Mouse (Mus musculus): ENCODE data around the gene Tnni2. TPM values are rescaled to one million over a fixed set of nuclear protein-coding genes. Genes with fewer than 3 reads are reported as not detected.
A peak's percentile ranks its signal among the peaks of the same experiment; 100 is the strongest.

Gene Tnni2
- polyA plus RNA-seq, 1 experiment from 2014 or later, result 0.59 TPM

DNA sequence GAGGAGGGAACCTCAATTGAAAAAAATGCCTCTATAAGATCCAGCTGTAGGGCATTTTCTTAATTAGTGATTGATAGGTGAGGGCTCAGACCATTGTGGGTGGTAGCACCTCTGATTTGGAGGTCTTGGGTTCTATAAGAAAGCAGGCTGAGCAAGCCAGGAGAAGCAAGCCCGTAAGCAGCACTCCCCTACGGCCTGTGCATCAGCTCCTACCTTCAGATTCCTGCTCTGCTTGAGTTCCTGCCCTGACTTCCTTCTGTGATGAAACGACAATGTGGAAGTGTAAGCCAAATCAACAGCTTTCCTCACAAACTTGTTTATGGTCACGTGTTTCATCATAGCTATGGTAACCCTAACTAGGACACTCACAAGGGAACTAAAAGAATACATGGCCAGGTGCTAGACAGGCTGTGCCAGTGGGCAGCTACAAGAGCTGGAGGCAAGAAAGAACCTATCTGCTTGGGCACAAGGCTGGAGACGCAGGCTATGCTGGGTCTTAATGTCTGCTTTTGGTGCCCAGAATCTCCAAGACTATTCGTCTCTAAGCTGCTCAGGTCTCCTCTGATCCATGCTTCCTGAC, 7.5 kb downstream of the Tnni2 start:
- H3K9me3 ChIP-seq, result no peaks in the 10 kb centered on the region
- 85% methylated on average over 6 of the region's 6 CpGs for WGBS
- no peaks in the 10 kb centered on the region for H3K4me1 ChIP-seq (replicated peaks)
- H3K4me2 ChIP-seq (replicated peaks), result no peak overlapping the region
- no peaks in the 10 kb centered on the region for H3K36me3 ChIP-seq
- H3K9ac ChIP-seq (replicated peaks), result no peak overlapping the region
- H3K27ac ChIP-seq, result no peak overlapping the region
- ATAC-seq, result no peak
- no peak overlapping the region for H3K4me3 ChIP-seq (replicated peaks)
- H3K27me3 ChIP-seq, result no peaks in the 10 kb centered on the region

DNA sequence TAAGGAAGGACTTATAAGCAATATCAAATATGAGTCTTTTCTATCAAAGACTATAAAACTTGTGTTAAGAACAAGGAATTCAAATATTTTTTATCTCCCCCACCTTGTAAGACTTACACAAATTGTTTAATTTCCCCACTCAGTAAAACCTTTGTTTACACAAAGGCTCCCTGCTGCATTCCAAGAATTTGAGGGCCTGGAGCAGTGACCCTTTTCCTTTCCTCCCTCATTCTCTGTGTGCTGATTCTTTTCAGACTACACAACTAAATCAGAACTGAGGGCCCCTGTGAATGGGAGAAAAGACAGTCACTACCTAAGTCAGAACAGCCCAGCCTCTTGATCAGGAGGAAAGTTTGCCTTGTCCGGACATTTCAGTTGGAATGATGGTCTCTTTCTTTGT, 13.1 kb downstream of the Tnni2 start:
- no peaks in the 10 kb centered on the region for H3K9me3 ChIP-seq
- WGBS, result 13% methylated on average over 1 of the region's 1 CpGs
- no peak for ATAC-seq
- no peaks in the 10 kb centered on the region for H3K36me3 ChIP-seq
- H3K4me2 ChIP-seq (replicated peaks), result no peak overlapping the region
- no peak overlapping the region for H3K4me3 ChIP-seq (replicated peaks)
- no peak overlapping the region for H3K27ac ChIP-seq
- H3K27me3 ChIP-seq, result no peaks in the 10 kb centered on the region
- peaks cover 20% of the 10 kb centered on the region for H3K4me1 ChIP-seq (replicated peaks)
- no peak overlapping the region for H3K9ac ChIP-seq (replicated peaks)

DNA sequence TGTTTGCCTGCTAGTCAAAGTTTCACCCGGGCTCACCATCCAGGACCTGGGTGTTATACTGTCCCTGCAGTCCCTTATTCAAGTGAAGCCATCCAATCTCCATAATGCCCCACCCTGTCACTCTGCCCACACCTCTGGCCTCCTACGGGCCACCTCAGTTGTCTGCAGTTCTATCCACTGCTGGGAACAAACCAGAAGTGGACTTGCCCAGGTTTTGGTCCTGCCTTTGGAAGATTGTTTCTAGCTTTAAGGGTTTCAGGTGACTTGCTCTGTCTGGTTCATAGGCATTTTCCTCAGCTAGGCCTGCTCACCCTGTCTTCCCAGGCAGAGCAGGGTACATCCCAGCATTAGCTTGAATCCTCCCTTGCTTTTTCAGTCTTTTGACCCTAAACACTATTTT, 13.6 kb downstream of the Tnni2 start:
- Histone ChIP-seq H3K9me3 (no peaks in the 10 kb centered on the region), H3K4me2 (replicated peaks) (no peak overlapping the region), H3K4me3 (replicated peaks) (no peak overlapping the region), H3K36me3 (no peaks in the 10 kb centered on the region), H3K27me3 (no peaks in the 10 kb centered on the region), H3K27ac (no peak overlapping the region), H3K4me1 (replicated peaks) (peaks cover 20% of the 10 kb centered on the region), H3K9ac (replicated peaks) (no peak overlapping the region)
- no peak for ATAC-seq
- WGBS, result 55% methylated on average over 2 of the region's 2 CpGs

DNA sequence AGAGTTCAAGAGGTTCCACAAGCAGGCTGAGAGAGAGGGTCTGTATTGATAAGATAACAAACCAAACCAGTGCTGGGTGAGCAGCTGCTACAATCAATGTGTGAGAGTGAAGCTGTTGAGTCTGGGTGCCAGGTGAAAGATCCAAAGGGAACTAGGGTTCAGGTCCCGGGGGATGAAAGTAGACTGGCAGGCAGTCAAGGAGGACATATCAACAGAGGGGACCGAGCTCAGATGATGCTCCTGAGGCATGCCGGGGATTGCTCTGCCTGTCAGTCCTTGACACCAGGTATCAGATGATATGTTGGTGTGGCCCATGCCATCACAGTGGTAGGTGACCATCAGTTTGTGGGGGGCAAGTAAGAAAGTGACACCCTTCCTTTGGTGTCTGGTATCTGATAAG, 15.2 kb downstream of the Tnni2 start:
- H3K9ac ChIP-seq (replicated peaks), result no peak overlapping the region
- ATAC-seq, result 0 out of 2 replicates have a peak, but pooled peaks have one; percentile 56
- no peaks in the 10 kb centered on the region for H3K9me3 ChIP-seq
- no peaks in the 10 kb centered on the region for H3K36me3 ChIP-seq
- H3K4me3 ChIP-seq (replicated peaks), result no peak overlapping the region
- peaks cover 20% of the 10 kb centered on the region for H3K4me1 ChIP-seq (replicated peaks)
- H3K27me3 ChIP-seq, result no peaks in the 10 kb centered on the region
- 62% methylated on average over 3 of the region's 3 CpGs for WGBS
- 0 out of 2 replicates have a peak overlapping the region, but pooled peaks have one; percentile 37 for H3K27ac ChIP-seq
- no peak overlapping the region for H3K4me2 ChIP-seq (replicated peaks)

DNA sequence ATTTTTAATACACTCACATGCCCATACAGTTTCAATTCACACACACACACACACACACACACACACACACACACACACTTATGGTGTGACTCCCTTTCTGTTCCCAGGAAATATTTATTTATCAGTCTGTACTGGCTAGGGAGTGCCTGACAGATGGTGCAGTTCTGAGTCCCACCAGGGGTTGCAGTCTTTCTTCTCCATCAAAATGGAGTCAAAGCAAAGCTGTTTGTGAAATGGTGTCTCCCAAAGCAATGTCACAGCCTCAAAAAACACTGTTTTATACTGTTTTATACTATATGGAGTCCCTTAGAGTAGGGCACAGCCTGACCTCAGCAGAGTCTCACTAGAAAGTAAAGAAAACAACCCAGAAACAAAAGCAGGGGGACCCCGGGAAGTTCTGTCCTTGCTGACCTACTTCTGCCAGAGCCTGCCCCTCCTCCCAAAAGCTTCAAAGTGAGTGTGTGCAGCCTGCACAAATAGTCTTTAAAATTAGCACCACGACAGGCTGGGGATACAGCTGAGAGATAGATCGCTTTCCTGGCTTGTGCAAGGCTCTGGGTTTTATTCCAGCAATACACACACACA, 15.7 kb downstream of the Tnni2 start:
- H3K36me3 ChIP-seq, result no peaks in the 10 kb centered on the region
- peak; percentile 75; the same call in 1 of the 2 replicates for ATAC-seq
- no peak overlapping the region for H3K4me3 ChIP-seq (replicated peaks)
- no peaks in the 10 kb centered on the region for H3K27me3 ChIP-seq
- H3K9me3 ChIP-seq, result no peaks in the 10 kb centered on the region
- WGBS, result 32% methylated on average over 3 of the region's 3 CpGs
- no peak overlapping the region for H3K4me2 ChIP-seq (replicated peaks)
- H3K9ac ChIP-seq (replicated peaks), result no peak overlapping the region
- peak overlapping the region; percentile 37 for H3K27ac ChIP-seq
- peaks cover 20% of the 10 kb centered on the region for H3K4me1 ChIP-seq (replicated peaks)

DNA sequence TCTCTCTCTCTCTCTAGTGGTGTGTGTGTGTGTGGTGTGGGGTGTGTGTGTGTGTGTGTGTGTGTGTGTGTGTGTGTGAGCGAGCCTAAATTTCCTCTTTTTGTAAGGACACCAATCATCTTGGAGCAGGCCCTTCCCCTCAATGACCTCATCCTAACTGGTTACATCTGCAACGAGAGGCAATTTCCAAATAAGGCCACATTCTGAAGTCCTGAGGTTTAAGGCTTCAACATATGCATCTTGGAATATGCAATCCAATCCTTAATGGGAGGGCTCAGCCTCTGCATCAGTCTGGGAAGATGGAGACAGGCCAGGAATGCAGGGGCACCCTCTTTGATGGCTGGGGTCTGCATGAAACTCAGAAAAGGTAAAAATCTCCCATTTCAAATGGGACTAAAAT, 16.4 kb downstream of the Tnni2 start:
- Histone ChIP-seq H3K9me3 (no peaks in the 10 kb centered on the region), H3K36me3 (no peaks in the 10 kb centered on the region), H3K4me3 (replicated peaks) (no peak overlapping the region), H3K27ac (peak overlapping the region; percentile 62), H3K4me1 (replicated peaks) (peaks cover 20% of the 10 kb centered on the region), H3K9ac (replicated peaks) (no peak overlapping the region), H3K27me3 (no peaks in the 10 kb centered on the region), H3K4me2 (replicated peaks) (no peak overlapping the region)
- no peak for ATAC-seq
- WGBS, result 43% methylated on average over 2 of the region's 2 CpGs

DNA sequence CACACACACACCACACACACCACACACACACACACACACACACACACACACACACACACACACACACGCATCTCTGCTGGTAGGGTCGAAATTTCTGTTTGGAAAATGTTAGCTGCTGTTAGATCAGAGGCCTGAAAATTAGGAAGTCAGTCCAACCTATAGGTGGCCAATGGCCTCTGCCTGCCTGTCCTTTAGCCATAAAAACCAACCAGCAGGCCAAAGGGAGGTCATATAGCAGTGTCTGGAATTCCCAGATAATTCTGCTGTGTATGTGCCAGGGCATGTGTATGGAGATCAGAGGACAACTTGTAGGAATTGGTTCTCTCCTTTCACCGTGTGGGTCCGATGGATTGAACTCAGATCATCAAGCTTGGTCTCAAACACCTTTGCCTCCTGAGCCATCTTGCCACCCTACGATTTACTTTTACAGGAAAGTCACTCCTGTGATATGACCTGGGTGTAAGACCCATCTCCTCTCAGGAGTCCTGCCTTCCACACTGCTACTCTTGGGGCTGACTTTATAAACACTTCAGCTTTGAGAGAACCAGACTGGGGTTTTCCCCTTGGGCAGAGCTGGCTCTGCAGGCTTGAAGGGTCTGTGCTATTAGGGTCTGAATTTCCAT, 17.2 kb downstream of the Tnni2 start:
- Histone ChIP-seq H3K4me2 (replicated peaks) (no peak overlapping the region), H3K9ac (replicated peaks) (no peak overlapping the region), H3K4me1 (replicated peaks) (peaks cover 20% of the 10 kb centered on the region), H3K4me3 (replicated peaks) (no peak overlapping the region), H3K27me3 (no peaks in the 10 kb centered on the region), H3K36me3 (no peaks in the 10 kb centered on the region), H3K9me3 (no peaks in the 10 kb centered on the region), H3K27ac (no peak overlapping the region)
- 88% methylated on average over 5 of the region's 5 CpGs for WGBS
- no peak for ATAC-seq

DNA sequence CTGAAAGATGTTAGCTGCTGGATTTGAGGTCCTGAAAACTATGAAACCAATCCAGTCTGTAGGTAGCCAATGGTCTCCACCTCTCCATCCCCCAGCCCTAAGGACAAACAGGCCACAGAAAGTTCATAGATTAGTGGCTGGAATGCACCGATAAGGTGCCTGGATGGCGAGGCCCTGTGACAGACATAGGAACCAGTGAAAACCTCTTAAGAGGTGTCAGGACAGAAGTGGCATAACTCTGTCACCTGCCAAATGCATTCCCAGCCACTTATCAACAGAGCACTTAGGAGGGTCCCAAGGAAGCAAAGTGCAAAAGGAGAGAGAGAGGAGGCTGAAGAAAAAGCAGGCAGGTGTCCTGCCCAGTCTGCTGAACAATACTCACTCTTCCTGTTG, 17.7 kb downstream of the Tnni2 start:
- no peak overlapping the region for H3K4me3 ChIP-seq (replicated peaks)
- no peak for ATAC-seq
- no peaks in the 10 kb centered on the region for H3K9me3 ChIP-seq
- no peak overlapping the region for H3K27ac ChIP-seq
- WGBS, result 87% methylated on average over 2 of the region's 2 CpGs
- no peaks in the 10 kb centered on the region for H3K27me3 ChIP-seq
- H3K4me2 ChIP-seq (replicated peaks), result no peak overlapping the region
- H3K9ac ChIP-seq (replicated peaks), result no peak overlapping the region
- no peaks in the 10 kb centered on the region for H3K36me3 ChIP-seq
- H3K4me1 ChIP-seq (replicated peaks), result peaks cover 20% of the 10 kb centered on the region

DNA sequence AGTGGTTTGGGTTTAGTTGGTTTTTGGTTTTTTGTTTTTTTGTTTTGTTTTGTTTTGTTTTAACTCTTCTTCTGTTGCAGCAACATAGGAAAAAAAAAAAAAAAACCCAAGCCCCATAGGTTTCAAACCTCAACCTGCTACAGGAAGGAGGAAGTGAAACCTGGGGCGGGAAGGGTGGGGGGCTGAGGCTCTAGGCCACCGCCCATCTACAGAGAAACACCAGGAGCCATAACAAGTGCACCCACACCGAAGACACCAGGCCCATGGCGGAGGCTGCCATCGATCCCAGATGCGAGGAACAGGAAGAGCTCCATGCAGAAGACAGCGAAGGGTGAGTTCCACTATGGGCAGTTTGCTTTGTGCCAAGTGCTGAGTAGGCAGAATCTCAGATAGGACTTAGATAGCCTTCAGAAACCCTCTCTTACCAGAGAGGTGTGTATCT, 19.0 kb downstream of the Tnni2 start, which contains the start of gene Lsp1:
TSS of gene Lsp1 (plus strand) at position 174 of the 442 bp plus-strand sequence.
- no peaks in the 10 kb centered on the region for H3K9me3 ChIP-seq
- no peak within 1 kb of the TSS for H3K27ac ChIP-seq
- WGBS, result 92% methylated on average over 7 of the region's 7 CpGs
- H3K4me1 ChIP-seq (replicated peaks), result peaks cover 17% of the 10 kb centered on the region
- H3K4me2 ChIP-seq (replicated peaks), result no peak within 1 kb of the TSS
- H3K4me3 ChIP-seq (replicated peaks), result no peak within 1 kb of the TSS
- ATAC-seq, result no peak
- no peak within 1 kb of the TSS for H3K9ac ChIP-seq (replicated peaks)
- no peaks in the 10 kb centered on the region for H3K27me3 ChIP-seq
- no peaks in the 10 kb centered on the region for H3K36me3 ChIP-seq

DNA sequence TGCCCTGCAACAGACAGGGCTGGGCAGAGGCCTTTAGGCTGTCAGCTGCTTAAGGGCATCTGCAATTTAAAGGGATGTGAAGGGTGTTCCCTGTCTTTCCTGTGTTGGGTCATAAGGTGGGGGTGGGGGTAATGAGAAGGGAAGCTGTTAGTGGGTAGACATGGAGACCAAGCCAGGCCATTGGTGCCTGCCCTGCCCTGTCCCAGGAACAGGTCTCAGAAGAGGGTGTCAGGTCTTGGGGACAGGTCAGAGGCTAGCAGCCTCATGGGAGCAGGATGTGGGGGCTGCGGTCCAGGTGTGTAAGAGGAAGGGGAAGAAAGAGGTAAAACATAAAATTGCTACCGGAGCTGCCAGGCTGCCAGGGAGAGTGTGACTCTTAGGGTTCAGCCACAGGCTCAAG, 19.8 kb downstream of the Tnni2 start:
- Histone ChIP-seq H3K27me3 (no peaks in the 10 kb centered on the region), H3K4me2 (replicated peaks) (no peak overlapping the region), H3K9ac (replicated peaks) (no peak overlapping the region), H3K9me3 (no peaks in the 10 kb centered on the region), H3K4me1 (replicated peaks) (peaks cover 16% of the 10 kb centered on the region), H3K27ac (no peak overlapping the region), H3K36me3 (no peaks in the 10 kb centered on the region), H3K4me3 (replicated peaks) (no peak overlapping the region)
- ATAC-seq, result no peak
- 85% methylated on average over 2 of the region's 2 CpGs for WGBS

DNA sequence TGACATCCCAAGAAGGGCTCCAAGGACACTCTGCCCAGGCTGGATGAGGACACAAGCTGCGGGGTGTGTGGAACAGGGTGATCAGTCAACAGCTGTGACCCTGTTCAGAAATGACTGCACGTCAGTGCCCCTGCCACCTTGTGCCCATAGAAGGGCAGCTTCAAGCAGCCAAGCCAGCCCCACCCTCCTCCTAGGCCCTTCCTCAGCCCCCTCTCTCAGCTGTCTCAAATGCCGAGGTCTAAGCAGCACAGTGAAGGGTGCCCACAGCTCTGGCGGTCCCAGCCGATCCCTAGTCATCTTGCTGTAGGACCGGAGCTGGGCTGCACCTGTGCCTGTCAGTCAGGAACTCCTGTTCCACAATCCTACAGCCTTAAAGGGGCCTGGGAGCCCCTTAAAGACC, 20.6 kb downstream of the Tnni2 start:
- peaks cover 9% of the 10 kb centered on the region for H3K4me1 ChIP-seq (replicated peaks)
- no peak overlapping the region for H3K9ac ChIP-seq (replicated peaks)
- ATAC-seq, result no peak
- no peak overlapping the region for H3K27ac ChIP-seq
- no peak overlapping the region for H3K4me2 ChIP-seq (replicated peaks)
- no peaks in the 10 kb centered on the region for H3K36me3 ChIP-seq
- H3K27me3 ChIP-seq, result no peaks in the 10 kb centered on the region
- 83% methylated on average over 6 of the region's 6 CpGs for WGBS
- no peak overlapping the region for H3K4me3 ChIP-seq (replicated peaks)
- H3K9me3 ChIP-seq, result no peaks in the 10 kb centered on the region

DNA sequence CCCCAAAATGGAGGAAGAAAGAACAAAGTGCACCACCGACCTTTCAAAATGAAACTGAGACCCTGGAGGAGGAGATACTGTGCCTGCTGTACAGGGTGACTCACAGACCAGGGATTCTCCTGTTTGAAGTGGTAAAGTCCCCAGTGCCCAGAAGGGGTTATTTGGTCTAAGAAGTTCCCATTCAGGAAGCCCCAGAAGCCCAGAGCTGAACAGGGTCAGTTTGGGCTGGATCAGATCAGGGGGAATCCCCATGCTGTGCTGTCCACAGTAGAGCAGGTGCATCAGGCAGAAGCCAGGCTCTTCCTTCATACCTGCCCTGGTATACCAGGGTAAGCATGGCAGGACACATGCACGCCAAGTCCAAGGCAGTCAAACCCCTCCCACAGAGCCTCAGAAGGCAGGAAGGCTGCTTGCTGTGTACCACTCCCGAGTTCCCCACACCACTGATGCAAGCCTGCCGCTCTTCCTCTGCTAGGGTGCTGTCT, 21.0 kb downstream of the Tnni2 start:
- Histone ChIP-seq H3K27ac (no peak overlapping the region), H3K9ac (replicated peaks) (no peak overlapping the region), H3K9me3 (no peaks in the 10 kb centered on the region), H3K27me3 (no peaks in the 10 kb centered on the region), H3K4me2 (replicated peaks) (no peak overlapping the region), H3K4me3 (replicated peaks) (no peak overlapping the region), H3K4me1 (replicated peaks) (peaks cover 4% of the 10 kb centered on the region), H3K36me3 (no peaks in the 10 kb centered on the region)
- WGBS, result 79% methylated on average over 4 of the region's 4 CpGs
- no peak for ATAC-seq
